Mouse (Mus musculus): ENCODE measurements at regions not wholly inside any gene's neighbourhood (a gene's known extent, or its start where the extent isn't known, plus 50 kb on each side); places are given as distances from the start of the nearest gene placed in this dataset.

DNA sequence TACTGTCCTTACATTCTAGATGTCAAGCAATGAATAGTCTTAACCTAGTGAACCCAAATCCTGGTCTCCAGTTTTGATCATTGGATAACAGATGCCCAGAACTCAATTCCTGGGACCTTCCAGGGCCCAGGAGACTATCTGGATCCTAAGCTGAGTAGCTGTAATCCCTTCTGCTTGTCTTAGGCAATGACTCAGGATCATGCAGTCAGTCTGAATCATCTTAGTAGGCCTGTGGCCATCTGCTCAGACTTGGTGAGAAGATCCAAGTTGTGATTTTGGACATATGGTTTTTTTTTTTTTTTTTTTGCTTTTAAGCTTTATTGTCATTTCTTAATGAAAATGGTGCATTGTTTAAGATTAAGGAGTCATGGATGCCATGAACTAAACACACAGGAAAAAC, 95.9 kb downstream of the Otud1 start:
- H3K9ac ChIP-seq = no peak overlapping the region

DNA sequence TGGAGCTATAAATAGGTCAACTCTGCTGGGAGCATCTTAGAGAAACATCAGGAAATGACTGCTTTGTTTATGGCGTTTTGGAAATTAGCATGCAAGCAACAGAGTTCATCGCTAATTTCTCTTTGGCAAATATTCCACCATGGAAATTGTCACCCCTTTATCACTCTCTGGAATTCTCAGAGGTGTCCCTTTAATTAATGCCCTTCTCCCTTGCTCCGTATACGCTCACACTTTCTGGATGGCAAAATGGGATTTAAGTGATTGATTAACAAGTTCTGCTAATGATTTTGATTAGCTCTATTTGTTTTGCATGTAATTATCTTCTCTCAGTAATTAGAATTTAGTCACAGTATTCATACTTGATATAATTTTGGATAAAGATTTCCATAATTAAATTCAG, 100.4 kb downstream of the Otud1 start:
- no peak overlapping the region for H3K9ac ChIP-seq
- 66% methylated on average over 4 of the region's 4 CpGs for WGBS

More for the DNA sequence above, 95.9 kb downstream of the Otud1 start:
- Histone ChIP-seq H3K4me2 (replicated peaks) (no peak overlapping the region), H3K27ac (no peak overlapping the region), H3K4me3 (no peak overlapping the region), H3K27me3 (no peaks in the 10 kb centered on the region), H3K9me3 (no peaks in the 10 kb centered on the region), H3K4me1 (no peaks in the 10 kb centered on the region), H3K36me3 (no peaks in the 10 kb centered on the region)
- no peak for ATAC-seq (ENCODE audit: insufficient number of reproducible peaks, insufficient read depth, low FRiP score, low TSS enrichment)

DNA sequence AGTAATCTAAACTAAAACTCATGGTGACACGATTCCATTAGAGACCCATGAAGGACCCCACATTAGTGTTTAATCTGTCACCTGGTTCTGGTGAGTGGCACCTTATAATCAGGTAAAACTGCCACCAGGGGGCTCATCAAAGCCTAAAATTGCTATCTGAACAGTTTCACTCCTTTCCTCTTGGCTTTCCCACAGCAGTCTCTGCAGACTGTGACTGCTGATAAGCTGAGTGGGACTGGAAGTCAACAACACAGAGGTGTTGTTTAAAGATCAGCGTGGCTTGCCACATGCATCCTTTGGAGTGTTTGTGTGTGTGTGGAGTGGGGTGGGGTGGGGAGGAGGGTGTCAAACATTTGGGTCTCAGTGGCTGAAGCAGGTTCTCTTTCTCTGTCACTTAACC, 101.6 kb downstream of the Otud1 start:
- Histone ChIP-seq H3K27me3 (no peaks in the 10 kb centered on the region), H3K4me3 (no peak overlapping the region), H3K36me3 (no peaks in the 10 kb centered on the region), H3K4me2 (replicated peaks) (no peak overlapping the region), H3K9me3 (no peaks in the 10 kb centered on the region), H3K27ac (no peak overlapping the region), H3K9ac (no peak overlapping the region), H3K4me1 (no peaks in the 10 kb centered on the region)
- ATAC-seq (ENCODE audit: insufficient number of reproducible peaks, insufficient read depth, low FRiP score, low TSS enrichment) = no peak
- 54% methylated on average over 2 of the region's 2 CpGs for WGBS

More for the DNA sequence above, 100.4 kb downstream of the Otud1 start:
- Histone ChIP-seq H3K4me1 (no peaks in the 10 kb centered on the region), H3K36me3 (no peaks in the 10 kb centered on the region), H3K9me3 (no peaks in the 10 kb centered on the region), H3K4me3 (no peak overlapping the region), H3K4me2 (replicated peaks) (no peak overlapping the region), H3K27ac (no peak overlapping the region), H3K27me3 (no peaks in the 10 kb centered on the region)
- no peak for ATAC-seq (ENCODE audit: insufficient number of reproducible peaks, insufficient read depth, low FRiP score, low TSS enrichment)

DNA sequence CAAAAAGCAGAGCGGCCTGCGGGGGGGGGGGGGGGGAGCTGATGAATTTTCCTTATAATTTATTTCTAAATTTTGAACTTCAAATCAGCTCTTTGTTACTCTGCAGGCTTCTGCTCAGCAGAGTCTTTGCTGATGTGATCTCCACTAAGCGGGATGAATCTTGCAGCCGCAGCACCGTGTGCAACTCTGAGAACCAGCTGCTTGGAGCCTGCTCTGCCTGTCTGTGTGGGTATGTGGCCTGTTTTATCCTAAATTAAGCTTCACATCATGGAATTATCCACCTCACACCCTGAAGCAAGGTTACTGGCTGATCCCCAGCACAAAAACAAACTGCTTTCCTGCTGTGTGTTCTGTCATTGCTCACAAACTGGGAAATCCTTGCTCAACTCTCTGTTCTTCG, 102.0 kb downstream of the Otud1 start:
- Histone ChIP-seq H3K27me3 (no peaks in the 10 kb centered on the region), H3K4me2 (replicated peaks) (no peak overlapping the region), H3K36me3 (no peaks in the 10 kb centered on the region), H3K27ac (no peak overlapping the region), H3K4me1 (no peaks in the 10 kb centered on the region), H3K9me3 (no peaks in the 10 kb centered on the region), H3K9ac (no peak overlapping the region), H3K4me3 (no peak overlapping the region)
- ATAC-seq (ENCODE audit: insufficient number of reproducible peaks, insufficient read depth, low FRiP score, low TSS enrichment) = no peak
- 82% methylated on average over 4 of the region's 6 CpGs for WGBS

DNA sequence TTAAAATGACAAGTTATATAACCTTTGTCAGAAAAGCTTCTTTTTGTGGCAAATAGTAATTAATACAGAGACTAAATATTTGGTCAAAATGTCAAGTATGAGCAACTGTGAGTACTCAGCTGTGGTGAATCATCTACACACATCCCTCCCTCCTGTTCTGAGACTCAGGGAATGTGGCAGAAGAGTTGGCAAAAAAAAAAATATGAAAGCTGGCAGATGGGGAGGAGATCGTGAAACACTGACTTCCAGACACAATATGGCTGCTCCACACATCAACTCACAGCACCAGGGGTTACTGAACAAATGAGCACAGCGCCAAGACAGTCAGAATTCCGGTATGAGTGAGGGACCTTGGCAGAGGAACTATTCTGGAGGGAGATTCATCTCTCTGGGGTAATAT, 105.4 kb downstream of the Otud1 start:
- ATAC-seq (ENCODE audit: insufficient number of reproducible peaks, insufficient read depth, low FRiP score, low TSS enrichment) = no peak
- Histone ChIP-seq H3K9me3 (no peaks in the 10 kb centered on the region), H3K4me1 (no peaks in the 10 kb centered on the region), H3K27ac (no peak overlapping the region), H3K27me3 (no peaks in the 10 kb centered on the region), H3K36me3 (no peaks in the 10 kb centered on the region), H3K4me2 (replicated peaks) (no peak overlapping the region), H3K9ac (no peak overlapping the region), H3K4me3 (no peak overlapping the region)
- WGBS = 69% methylated on average over 3 of the region's 3 CpGs

DNA sequence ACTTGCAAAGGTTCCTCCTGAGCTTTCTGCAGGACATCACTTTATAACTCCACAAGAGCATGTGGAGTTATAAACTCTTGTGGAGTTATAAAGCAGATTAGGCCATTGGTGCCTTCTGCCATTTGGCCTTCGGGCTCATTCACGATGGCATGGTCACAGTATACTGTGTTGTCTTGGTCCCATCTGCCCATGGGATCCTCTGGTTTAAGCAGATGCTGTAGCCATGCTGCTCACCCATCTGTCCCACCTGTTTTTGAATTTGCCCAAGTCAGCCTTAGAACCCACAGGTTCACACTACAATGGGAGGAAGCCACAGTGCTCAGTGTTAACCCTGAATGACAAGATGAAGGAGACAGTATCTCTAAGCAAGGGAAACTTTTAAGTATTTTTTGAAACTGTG, 124.7 kb upstream of the Etl4 start:
- Histone ChIP-seq H3K4me3 (no peak overlapping the region), H3K36me3 (no peaks in the 10 kb centered on the region), H3K9me3 (no peaks in the 10 kb centered on the region), H3K27me3 (no peaks in the 10 kb centered on the region), H3K4me1 (no peaks in the 10 kb centered on the region), H3K27ac (no peak overlapping the region), H3K4me2 (replicated peaks) (no peak overlapping the region), H3K9ac (no peak overlapping the region)
- ATAC-seq (ENCODE audit: insufficient number of reproducible peaks, insufficient read depth, low FRiP score, low TSS enrichment) = no peak
- WGBS = 94% methylated on average over 2 of the region's 2 CpGs

DNA sequence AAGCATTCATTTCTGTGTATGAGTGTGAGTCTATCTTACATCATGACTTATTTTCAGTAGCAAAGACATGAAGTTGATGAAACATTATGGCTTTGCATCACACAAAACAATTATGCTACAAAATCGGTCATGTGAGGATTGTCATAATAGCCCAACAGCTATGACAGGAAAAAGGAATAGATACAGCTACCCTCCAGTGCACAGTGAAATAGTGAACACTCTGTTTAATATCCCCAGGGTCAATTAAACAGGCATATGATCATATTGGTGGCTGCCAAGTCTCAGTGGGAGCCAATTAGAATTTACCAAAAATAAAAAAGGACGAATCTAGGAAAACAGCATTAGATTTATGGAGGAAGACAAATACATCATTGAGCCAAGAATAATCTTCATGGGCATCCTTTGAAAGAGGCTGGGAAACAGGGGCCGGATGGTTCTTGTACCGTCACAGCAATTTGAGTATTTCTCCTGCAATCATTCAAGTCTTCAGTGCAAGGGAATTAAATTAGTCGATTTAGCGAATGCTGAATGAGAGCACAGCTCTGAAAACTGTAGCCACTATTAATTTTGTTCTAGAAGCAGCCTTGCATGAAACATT, 123.8 kb upstream of the Etl4 start:
- 80% methylated on average over 6 of the region's 6 CpGs for WGBS
- no peaks in the 10 kb centered on the region for H3K27me3 ChIP-seq
- no peak overlapping the region for H3K4me3 ChIP-seq
- H3K4me2 ChIP-seq (replicated peaks) = no peak overlapping the region
- no peaks in the 10 kb centered on the region for H3K9me3 ChIP-seq
- no peak overlapping the region for H3K27ac ChIP-seq
- H3K4me1 ChIP-seq = no peaks in the 10 kb centered on the region
- no peak overlapping the region for H3K9ac ChIP-seq
- H3K36me3 ChIP-seq = no peaks in the 10 kb centered on the region
- no peak for ATAC-seq (ENCODE audit: insufficient number of reproducible peaks, insufficient read depth, low FRiP score, low TSS enrichment)

DNA sequence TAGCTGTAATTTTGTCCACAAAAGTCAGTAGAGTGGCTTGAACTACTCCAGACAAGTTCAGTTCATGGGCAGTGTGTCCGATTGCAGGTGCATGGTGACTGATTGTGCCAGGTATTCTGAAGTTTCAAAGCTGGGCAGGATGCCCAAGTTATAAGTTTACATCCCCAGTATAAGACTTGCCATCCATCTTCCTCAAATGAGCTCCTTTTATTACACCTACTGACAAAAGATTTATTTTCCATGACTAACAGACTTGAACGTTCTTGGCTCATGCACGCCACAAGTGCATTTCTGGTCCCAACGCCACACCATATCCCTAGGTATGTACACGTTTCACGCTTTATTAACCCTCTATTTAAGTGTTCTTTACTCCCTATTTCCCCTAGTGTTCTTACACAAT, 117.4 kb upstream of the Etl4 start:
- Histone ChIP-seq H3K27ac (no peak overlapping the region), H3K36me3 (no peaks in the 10 kb centered on the region), H3K4me2 (replicated peaks) (no peak overlapping the region), H3K27me3 (no peaks in the 10 kb centered on the region), H3K4me1 (peaks cover 4% of the 10 kb centered on the region; the same call in 1 of the 2 replicates), H3K9me3 (no peaks in the 10 kb centered on the region), H3K9ac (no peak overlapping the region), H3K4me3 (no peak overlapping the region)
- WGBS = 76% methylated on average over 6 of the region's 6 CpGs
- no peak for ATAC-seq (ENCODE audit: insufficient number of reproducible peaks, insufficient read depth, low FRiP score, low TSS enrichment)

DNA sequence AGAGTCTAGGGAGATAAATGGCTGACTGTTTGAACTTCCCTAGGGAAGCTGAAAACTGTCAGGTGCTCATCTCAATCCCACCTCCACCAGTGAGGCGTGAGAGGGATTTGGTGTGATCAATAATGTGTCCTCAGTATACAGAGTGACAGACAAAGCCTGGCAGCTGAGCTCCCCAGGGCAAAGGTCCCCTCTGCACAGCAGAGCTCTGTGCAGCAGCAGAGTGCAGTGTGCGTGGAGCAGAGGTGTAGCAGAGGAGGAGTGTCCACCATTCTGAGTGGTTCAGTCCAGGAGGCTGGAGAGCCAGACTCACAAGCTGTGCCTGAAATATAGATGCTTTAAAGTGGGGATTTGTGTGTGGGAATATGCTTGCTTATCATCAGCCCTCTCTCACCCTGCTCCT, 112.8 kb upstream of the Etl4 start:
- no peaks in the 10 kb centered on the region for H3K9me3 ChIP-seq
- no peak overlapping the region for H3K4me2 ChIP-seq (replicated peaks)
- H3K4me1 ChIP-seq = peaks cover 4% of the 10 kb centered on the region; the same call in 1 of the 2 replicates
- 29% methylated on average over 2 of the region's 2 CpGs for WGBS
- no peaks in the 10 kb centered on the region for H3K36me3 ChIP-seq
- H3K27ac ChIP-seq = no peak overlapping the region
- no peak for ATAC-seq (ENCODE audit: insufficient number of reproducible peaks, insufficient read depth, low FRiP score, low TSS enrichment)
- no peak overlapping the region for H3K4me3 ChIP-seq
- no peaks in the 10 kb centered on the region for H3K27me3 ChIP-seq
- H3K9ac ChIP-seq = no peak overlapping the region

All from embryonic facial prominence, embryonic 12.5 days (tissue).